Mouse (Mus musculus) neural tube, embryonic 13.5 days (tissue): Measurements from ENCODE around the gene Pip5k1c. TPM values are rescaled to one million over a fixed set of nuclear protein-coding genes. Genes with fewer than 3 reads are reported as not detected.
A peak's percentile ranks its signal among the peaks of the same experiment; 100 is the strongest.

Experiments used
- microRNA-seq: library from miRNA; unstranded; fragments of <30 nt; microRNA quantifications from one replicate; pipeline ENCODE4, GENCODE M21; 2016
- polyA plus RNA-seq: library from polyadenylated mRNA; unstranded; fragments of >200 nt; fragmentation: Nextera tagmentation; extraction: Ambion mirVana; gene quantifications from 2 replicates; pipeline ENCODE4 v1.2.1, GENCODE M21; 2015

Gene Pip5k1c
- polyA plus RNA-seq, 1 experiment from 2014 or later = 102 TPM

Small RNA genes within 50 kb of the gene (microRNA-seq; reads per million reads assigned to microRNA genes)
- gene Mir3057 = 11.1 reads per million, percentile 28 among the genes with 10 or more reads in this experiment

Other genes with a start within 250 kb of the Pip5k1c start
- gene Sgta, start 232.8 kb upstream of the Pip5k1c start, polyA plus RNA-seq = 283 and 286 TPM in 2 replicates
- gene Thop1, start 222.9 kb upstream of the Pip5k1c start, polyA plus RNA-seq = 47.4 and 48.4 TPM in 2 replicates
- gene Creb3l3, start 194.1 kb upstream of the Pip5k1c start, polyA plus RNA-seq = 0.27 and 0.90 TPM in 2 replicates
- gene Map2k2, start 187.0 kb upstream of the Pip5k1c start, polyA plus RNA-seq = 217 and 244 TPM in 2 replicates
- gene Zbtb7a, start 157.7 kb upstream of the Pip5k1c start, polyA plus RNA-seq = 12.2 and 14.9 TPM in 2 replicates
- 60.0 and 77.5 TPM in 2 replicates for gene Pias4, start 125.0 kb upstream of the Pip5k1c start, polyA plus RNA-seq
- 532 and 537 TPM in 2 replicates for gene Eef2, start 116.3 kb upstream of the Pip5k1c start, polyA plus RNA-seq
- gene Dapk3, start 110.0 kb upstream of the Pip5k1c start, polyA plus RNA-seq = 79.1 and 80.9 TPM in 2 replicates
- not detected in 2 replicates for gene 4930442H23Rik, start 109.1 kb upstream of the Pip5k1c start, polyA plus RNA-seq
- not detected in 2 replicates for gene Nmrk2, start 90.9 kb upstream of the Pip5k1c start, polyA plus RNA-seq
- 58.1 and 62.3 TPM in 2 replicates for gene Atcay, start 62.1 kb upstream of the Pip5k1c start, polyA plus RNA-seq
- gene Zfr2, start 59.8 kb upstream of the Pip5k1c start, polyA plus RNA-seq = 21.7 and 21.8 TPM in 2 replicates
- 10.5 and 13.0 TPM in 2 replicates for gene Matk, start 40.0 kb upstream of the Pip5k1c start, polyA plus RNA-seq
- 145 and 150 TPM in 2 replicates for gene Mrpl54, start 26.0 kb upstream of the Pip5k1c start, polyA plus RNA-seq
- gene Apba3, start 26.0 kb upstream of the Pip5k1c start, polyA plus RNA-seq = 33.7 and 36.1 TPM in 2 replicates
- 2.3 and 3.3 TPM in 2 replicates for gene Tjp3, start 1.4 kb upstream of the Pip5k1c start, polyA plus RNA-seq
- gene Cactin, start 28.1 kb downstream of the Pip5k1c start, polyA plus RNA-seq = 32.5 and 42.5 TPM in 2 replicates
- gene Tbxa2r, start 35.8 kb downstream of the Pip5k1c start, polyA plus RNA-seq = 4.5 and 4.8 TPM in 2 replicates
- not detected in 2 replicates for gene Gipc3, start 50.3 kb downstream of the Pip5k1c start, polyA plus RNA-seq
- 46.5 and 51.5 TPM in 2 replicates for gene Hmg20b, start 57.5 kb downstream of the Pip5k1c start, polyA plus RNA-seq
- 16.5 and 17.8 TPM in 2 replicates for gene Mfsd12, start 64.5 kb downstream of the Pip5k1c start, polyA plus RNA-seq
- gene 4930404N11Rik, start 72.9 kb downstream of the Pip5k1c start, polyA plus RNA-seq = 0.68 and 0.87 TPM in 2 replicates
- 105 and 112 TPM in 2 replicates for gene Fzr1, start 85.6 kb downstream of the Pip5k1c start, polyA plus RNA-seq
- gene Dohh, start 91.5 kb downstream of the Pip5k1c start, polyA plus RNA-seq = 72.2 and 75.2 TPM in 2 replicates
- 5.2 and 8.2 TPM in 2 replicates for gene Gm48551, start 91.5 kb downstream of the Pip5k1c start, polyA plus RNA-seq
- 1.3 and 2.5 TPM in 2 replicates for gene Gm48552, start 96.0 kb downstream of the Pip5k1c start, polyA plus RNA-seq
- gene Smim24, start 100.1 kb downstream of the Pip5k1c start, polyA plus RNA-seq = 1.8 and 3.1 TPM in 2 replicates
- gene Nfic, start 162.7 kb downstream of the Pip5k1c start, polyA plus RNA-seq = 27.1 and 27.9 TPM in 2 replicates
- gene Celf5, start 189.7 kb downstream of the Pip5k1c start, polyA plus RNA-seq = 52.7 and 56.1 TPM in 2 replicates
- 68.7 and 68.8 TPM in 2 replicates for gene Ncln, start 203.4 kb downstream of the Pip5k1c start, polyA plus RNA-seq
- 0.36 and 0.64 TPM in 2 replicates for gene S1pr4, start 207.2 kb downstream of the Pip5k1c start, polyA plus RNA-seq
- gene Gna15, start 231.3 kb downstream of the Pip5k1c start, polyA plus RNA-seq = 1.3 and 1.9 TPM in 2 replicates